In the genomic region with DNA sequence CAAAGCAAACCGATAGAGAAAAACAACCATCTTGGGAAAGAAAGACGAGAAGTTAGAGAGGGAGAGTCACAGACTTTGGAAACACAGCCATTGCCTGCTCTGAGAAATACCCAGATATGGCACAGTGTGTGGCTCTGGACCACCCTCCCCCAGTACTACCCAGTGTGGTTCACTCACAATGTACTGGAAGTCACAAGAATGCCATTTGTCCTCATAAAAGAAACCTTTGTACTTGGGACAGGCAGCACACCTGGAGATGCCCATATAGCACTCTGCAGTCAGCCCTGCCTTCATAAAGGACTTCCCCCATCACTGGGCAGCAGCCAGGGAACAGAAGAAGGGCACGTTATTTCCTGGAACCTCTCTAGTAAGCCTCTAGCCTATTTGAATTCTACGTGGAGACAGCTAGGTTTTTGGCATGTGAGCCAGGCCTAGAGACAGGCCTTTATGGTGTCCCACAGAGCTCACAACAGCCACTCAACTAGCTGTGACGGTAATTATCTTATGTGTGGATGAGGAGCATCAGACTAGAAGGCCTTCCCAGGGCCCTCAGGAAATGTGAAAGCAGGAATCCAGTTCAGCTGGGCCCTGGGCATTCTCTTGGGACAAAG, we compare ENCODE assay signal across 11 mouse cellular contexts.
DNase-seq lines count a peak whose midpoint lies in the region; ATAC-seq and TF ChIP-seq lines count a peak whose summit lies in the region.
"Had no signal": no experiment of that assay in that cellular context is flagged by ENCODE, and none has a peak within 500 bp of the region (broad histone marks: within the 10 kb centered on the region; RNA-seq: fewer than 3 reads in every experiment).

No protein-coding gene starts in this region.

- 0 out of 2 replicates have a peak overlapping the region, but pooled peaks have one; percentile 4 for H3K27ac ChIP-seq in forebrain, embryonic 15.5 days (replicated peaks)
- H3K27ac ChIP-seq in forebrain, embryonic 11.5 days (ENCODE audit: low read depth, low read length): no peak overlapping the region
- H3K27ac ChIP-seq in kidney, postnatal 0 days: no peak overlapping the region
- H3K27ac ChIP-seq in kidney, adult 2 months (ENCODE audit: insufficient read depth, low read depth, low read length): no peak overlapping the region
- H3K27ac ChIP-seq in intestine, postnatal 0 days (ENCODE audit: low read depth, low read length): peak overlapping the region; percentile 77
- H3K27ac ChIP-seq: liver, embryonic 14.5 days; midbrain, embryonic 12.5 days had no signal

- no peak for DNase-seq in forebrain, embryonic 11.5 days (ENCODE audit: low spot score)
- no peak for DNase-seq in kidney, postnatal 0 days (ENCODE audit: low spot score)
- DNase-seq in kidney, adult 2 months: no peak
- DNase-seq in adipocyte (ENCODE audit: low spot score): peak; percentile 22
- DNase-seq in ovary, postnatal 10 days (ENCODE audit: low spot score): no peak
- DNase-seq in spleen, postnatal 4 days (ENCODE audit: low spot score in 2 of 2): no peak
- DNase-seq: embryo, embryonic 11 days had no signal

- no peak overlapping the region for H3K9ac ChIP-seq in forebrain, embryonic 15.5 days (replicated peaks)
- no peak overlapping the region for H3K9ac ChIP-seq in forebrain, embryonic 11.5 days (ENCODE audit: low read length)
- H3K9ac ChIP-seq in kidney, postnatal 0 days (ENCODE audit: low read depth, low read length): no peak overlapping the region
- no peak overlapping the region for H3K9ac ChIP-seq in intestine, postnatal 0 days (ENCODE audit: low read depth, low read length)
- H3K9ac ChIP-seq: liver, embryonic 14.5 days; midbrain, embryonic 12.5 days had no signal

- peaks cover 27% of the 10 kb centered on the region for H3K4me1 ChIP-seq in forebrain, embryonic 15.5 days
- peaks cover 2% of the 10 kb centered on the region for H3K4me1 ChIP-seq in forebrain, embryonic 11.5 days (replicated peaks; ENCODE audit: control insufficient read depth, insufficient read depth, low read length)
- peaks cover 16% of the 10 kb centered on the region for H3K4me1 ChIP-seq in kidney, postnatal 0 days (replicated peaks; ENCODE audit: insufficient read depth, low read length)
- peaks cover 23% of the 10 kb centered on the region for H3K4me1 ChIP-seq in kidney, adult 2 months (ENCODE audit: control insufficient read depth, insufficient read depth, low read length)
- 0 out of 2 replicates have a peak, but pooled peaks cover 9% of the 10 kb centered on the region for H3K4me1 ChIP-seq in intestine, postnatal 0 days (replicated peaks; ENCODE audit: control insufficient read depth, insufficient read depth, low read length)

- ATAC-seq in forebrain, embryonic 15.5 days (replicated peaks): peak; percentile 33; the same call in 1 of the 2 replicates
- ATAC-seq in forebrain, embryonic 11.5 days (replicated peaks; ENCODE audit: low FRiP score): no peak
- 0 out of 2 replicates have a peak, but pooled peaks have one; percentile 33 for ATAC-seq in kidney, postnatal 0 days (replicated peaks; ENCODE audit: low FRiP score, low read depth)
- ATAC-seq in intestine, postnatal 0 days: peak; percentile 97

- H3K27me3 ChIP-seq in forebrain, embryonic 15.5 days: peaks cover 31% of the 10 kb centered on the region
- H3K27me3 ChIP-seq in forebrain, embryonic 11.5 days (ENCODE audit: control insufficient read depth, insufficient read depth, low read length): peaks cover 15% of the 10 kb centered on the region
- H3K27me3 ChIP-seq in kidney, postnatal 0 days (ENCODE audit: insufficient read depth, low read length): no peaks in the 10 kb centered on the region
- H3K27me3 ChIP-seq in kidney, adult 2 months (replicated peaks; ENCODE audit: control insufficient read depth, insufficient read depth, low read length): no peaks in the 10 kb centered on the region
- no peaks in the 10 kb centered on the region for H3K27me3 ChIP-seq in intestine, postnatal 0 days (replicated peaks; ENCODE audit: control insufficient read depth, insufficient read depth, low read length)

- no peak overlapping the region for H3K4me2 ChIP-seq in forebrain, embryonic 15.5 days (replicated peaks)
- no peak overlapping the region for H3K4me2 ChIP-seq in forebrain, embryonic 11.5 days (ENCODE audit: low read depth, low read length, severe bottlenecking)
- H3K4me2 ChIP-seq in kidney, postnatal 0 days (ENCODE audit: low read length): no peak overlapping the region
- H3K4me2 ChIP-seq in intestine, postnatal 0 days (replicated peaks; ENCODE audit: low read depth): no peak overlapping the region
- H3K4me2 ChIP-seq: midbrain, embryonic 12.5 days had no signal

- TF ChIP-seq POLR2A in kidney, adult 2 months (IDR thresholded peaks at IDR 0.05; ENCODE audit: low read depth, low read length): no peak

- H3K9me3 ChIP-seq in forebrain, embryonic 15.5 days: no peaks in the 10 kb centered on the region
- no peaks in the 10 kb centered on the region for H3K9me3 ChIP-seq in forebrain, embryonic 11.5 days (ENCODE audit: control insufficient read depth, low read length)
- no peaks in the 10 kb centered on the region for H3K9me3 ChIP-seq in kidney, postnatal 0 days (replicated peaks; ENCODE audit: low read length)
- H3K9me3 ChIP-seq in intestine, postnatal 0 days (ENCODE audit: control insufficient read depth): no peaks in the 10 kb centered on the region
- H3K9me3 ChIP-seq: midbrain, embryonic 12.5 days had no signal

- no peaks in the 10 kb centered on the region for H3K36me3 ChIP-seq in forebrain, embryonic 15.5 days
- H3K36me3 ChIP-seq in forebrain, embryonic 11.5 days (ENCODE audit: control insufficient read depth, insufficient read depth, low read length): no peaks in the 10 kb centered on the region
- no peaks in the 10 kb centered on the region for H3K36me3 ChIP-seq in kidney, postnatal 0 days (ENCODE audit: insufficient read depth, low read length)
- no peaks in the 10 kb centered on the region for H3K36me3 ChIP-seq in kidney, adult 2 months (ENCODE audit: control insufficient read depth, insufficient read depth, low read length)
- H3K36me3 ChIP-seq in intestine, postnatal 0 days (ENCODE audit: control insufficient read depth, insufficient read depth): no peaks in the 10 kb centered on the region
- H3K36me3 ChIP-seq: midbrain, embryonic 12.5 days had no signal

- no peak overlapping the region for H3K4me3 ChIP-seq in forebrain, embryonic 15.5 days
- no peak overlapping the region for H3K4me3 ChIP-seq in forebrain, embryonic 11.5 days (ENCODE audit: low read depth, low read length)
- no peak overlapping the region for H3K4me3 ChIP-seq in kidney, postnatal 0 days (replicated peaks; ENCODE audit: low read depth, low read length)
- H3K4me3 ChIP-seq in kidney, adult 2 months (ENCODE audit: insufficient read depth, low read depth, low read length): no peak overlapping the region
- H3K4me3 ChIP-seq in intestine, postnatal 0 days (ENCODE audit: low read depth, low read length): no peak overlapping the region
- H3K4me3 ChIP-seq: midbrain, embryonic 12.5 days had no signal

- TF ChIP-seq CTCF in kidney, postnatal 0 days (IDR thresholded peaks at IDR 0.05; ENCODE audit: low read depth): no peak
- TF ChIP-seq CTCF in kidney, adult 2 months (conservative IDR thresholded peaks at IDR 0.05; ENCODE audit: insufficient read depth, insufficient read length, low read depth, low read length): no peak
- TF ChIP-seq CTCF in intestine, postnatal 0 days (IDR thresholded peaks at IDR 0.05; ENCODE audit: low read depth): no peak

- 33% methylated on average over 5 of the region's 5 CpGs for WGBS in forebrain, embryonic 15.5 days
- WGBS in forebrain, embryonic 11.5 days: 76% methylated on average over 5 of the region's 5 CpGs
- 38% methylated on average over 5 of the region's 5 CpGs for WGBS in kidney, postnatal 0 days
- WGBS in kidney, adult 2 months: 45% methylated on average over 5 of the region's 5 CpGs
- 21% methylated on average over 5 of the region's 5 CpGs for WGBS in intestine, postnatal 0 days

Comparison
In these comparisons a context has a peak if more than half of its experiments do, and no peak if none do; other contexts are left out.
1. H3K27ac ChIP-seq: peak in forebrain, embryonic 15.5 days (single experiment) and intestine, postnatal 0 days (single experiment); none in forebrain, embryonic 11.5 days (single experiment), kidney, postnatal 0 days (single experiment) and kidney, adult 2 months (single experiment).